Mouse (Mus musculus): Measurements from ENCODE around the gene Pip5k1b. TPM values are rescaled to one million over a fixed set of nuclear protein-coding genes. Genes with fewer than 3 reads are reported as not detected.

Gene Pip5k1b
- polyA plus RNA-seq, 1 experiment: 10.4 TPM

DNA sequence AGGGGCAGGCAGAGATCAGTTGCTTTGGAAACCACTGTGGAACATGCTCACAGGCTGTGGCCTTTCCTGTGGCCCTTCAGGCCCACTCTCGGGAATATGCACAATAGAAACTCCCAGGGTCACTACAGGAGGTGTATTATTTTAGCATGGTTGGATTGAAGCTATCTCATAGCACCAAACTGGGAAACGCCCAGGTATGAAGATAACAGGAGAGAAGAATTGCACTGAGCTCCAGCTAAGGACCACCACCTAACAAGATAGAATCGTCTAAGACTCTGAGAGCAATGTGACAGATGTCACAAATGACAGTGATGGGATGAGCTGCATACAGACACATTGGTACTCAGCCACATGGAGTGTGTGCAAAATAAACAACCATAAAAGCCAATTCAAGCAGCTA, 281.4 kb downstream of the Pip5k1b start:
- H3K27ac ChIP-seq (ENCODE audit: control insufficient read depth, insufficient read depth, low read depth, low read length, poor library complexity): no peak overlapping the region
- WGBS: 65% methylated on average over 3 of the region's 3 CpGs
- no peak for TF ChIP-seq POLR2A (IDR thresholded peaks at IDR 0.05; ENCODE audit: borderline replicate concordance, control insufficient read depth, low read depth, low read length)
- TF ChIP-seq CTCF (IDR thresholded peaks at IDR 0.05; ENCODE audit: control insufficient read depth, insufficient read depth, low read length): no peak
- no peaks in the 10 kb centered on the region; the same call in 1 of the 2 replicates for H3K4me1 ChIP-seq (ENCODE audit: control insufficient read depth, insufficient read depth, low read length)
- H3K4me3 ChIP-seq (replicated peaks; ENCODE audit: control insufficient read depth, low read depth, low read length): no peak overlapping the region

DNA sequence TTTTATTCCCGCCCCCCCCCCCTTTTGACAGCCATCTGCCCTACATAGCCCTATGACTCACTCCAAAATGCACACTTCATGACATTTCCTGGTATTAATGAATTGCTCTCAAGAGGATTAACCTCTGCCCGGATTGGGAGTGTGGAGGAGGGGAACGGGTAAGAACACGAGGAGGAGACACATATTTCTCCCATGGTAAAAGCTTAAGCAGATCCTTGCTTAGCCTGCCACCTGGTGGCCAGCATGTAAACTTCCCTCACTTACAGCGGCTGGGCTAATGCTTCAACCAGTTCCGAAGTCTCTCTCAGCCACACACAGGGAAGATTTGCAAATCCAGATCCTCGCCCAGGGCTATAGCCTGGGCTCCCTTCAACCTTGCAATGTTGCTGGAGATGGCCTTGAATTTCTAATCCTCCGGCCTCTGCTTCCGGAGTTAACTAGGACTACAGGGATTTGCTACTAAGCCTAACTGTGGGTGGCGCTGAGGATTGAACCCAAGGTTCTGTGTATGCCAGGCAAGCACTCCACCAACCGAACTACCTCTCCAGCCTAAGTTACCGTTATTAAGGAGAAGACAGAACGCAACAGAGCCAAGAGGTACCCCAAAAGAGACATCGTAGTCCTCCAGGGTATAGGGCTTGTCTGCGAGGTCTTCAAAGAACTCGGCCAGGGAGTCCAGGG, 283.8 kb downstream of the Pip5k1b start:
- TF ChIP-seq CTCF (IDR thresholded peaks at IDR 0.05; ENCODE audit: control insufficient read depth, insufficient read depth, low read length): peak; percentile 89
- TF ChIP-seq POLR2A (IDR thresholded peaks at IDR 0.05; ENCODE audit: borderline replicate concordance, control insufficient read depth, low read depth, low read length): no peak
- WGBS: 56% methylated on average over 16 of the region's 16 CpGs
- Histone ChIP-seq H3K27ac (ENCODE audit: control insufficient read depth, insufficient read depth, low read depth, low read length, poor library complexity) (no peak overlapping the region), H3K4me1 (ENCODE audit: control insufficient read depth, insufficient read depth, low read length) (no peaks in the 10 kb centered on the region), H3K4me3 (replicated peaks; ENCODE audit: control insufficient read depth, low read depth, low read length) (no peak overlapping the region)

DNA sequence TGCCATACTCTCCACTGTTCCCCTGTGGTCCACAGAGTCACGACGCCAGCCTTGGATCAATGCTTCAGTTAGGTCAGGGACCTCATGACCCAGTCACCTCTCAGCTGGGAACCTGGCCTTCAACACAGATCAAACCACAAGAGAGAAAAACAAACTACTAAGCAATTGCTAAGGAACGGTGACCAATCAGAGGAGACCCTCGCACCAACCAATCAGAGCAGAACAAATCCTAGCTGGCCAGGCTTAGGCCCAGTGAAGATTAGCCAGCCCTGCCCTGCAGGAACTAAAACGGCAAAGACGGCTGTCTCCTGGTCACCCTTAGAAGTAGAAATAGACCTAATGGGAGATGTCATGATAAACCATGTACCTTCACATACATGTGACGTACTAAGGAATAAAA, 284.3 kb downstream of the Pip5k1b start:
- WGBS: 86% methylated on average over 7 of the region's 7 CpGs
- Histone ChIP-seq H3K4me3 (replicated peaks; ENCODE audit: control insufficient read depth, low read depth, low read length) (no peak overlapping the region), H3K4me1 (ENCODE audit: control insufficient read depth, insufficient read depth, low read length) (no peaks in the 10 kb centered on the region), H3K27ac (ENCODE audit: control insufficient read depth, insufficient read depth, low read depth, low read length, poor library complexity) (no peak overlapping the region)
- no peak for TF ChIP-seq POLR2A (IDR thresholded peaks at IDR 0.05; ENCODE audit: borderline replicate concordance, control insufficient read depth, low read depth, low read length)
- no peak for TF ChIP-seq CTCF (IDR thresholded peaks at IDR 0.05; ENCODE audit: control insufficient read depth, insufficient read depth, low read length)

DNA sequence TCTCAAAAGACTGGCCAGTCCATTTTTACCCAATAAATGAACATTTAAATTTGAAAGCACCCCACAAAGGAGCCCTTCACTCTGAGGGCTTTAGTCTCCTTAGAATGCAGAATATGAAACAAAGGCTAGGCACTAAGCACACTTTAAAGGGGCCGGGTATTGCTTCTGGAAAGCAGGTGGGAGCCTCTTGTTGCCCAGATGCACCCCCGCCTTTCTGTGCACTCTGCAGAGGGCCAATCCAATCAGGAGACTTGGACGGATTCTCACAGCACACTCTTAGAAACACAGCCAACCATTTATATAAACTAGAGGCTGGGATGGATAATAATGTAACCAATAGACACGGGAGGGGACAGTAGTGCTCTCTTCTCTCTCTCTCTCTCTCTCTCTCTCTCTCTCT, 287.1 kb downstream of the Pip5k1b start:
- H3K27ac ChIP-seq (ENCODE audit: control insufficient read depth, insufficient read depth, low read depth, low read length, poor library complexity): no peak overlapping the region
- no peak for TF ChIP-seq CTCF (IDR thresholded peaks at IDR 0.05; ENCODE audit: control insufficient read depth, insufficient read depth, low read length)
- no peak for TF ChIP-seq POLR2A (IDR thresholded peaks at IDR 0.05; ENCODE audit: borderline replicate concordance, control insufficient read depth, low read depth, low read length)
- no peak overlapping the region for H3K4me3 ChIP-seq (replicated peaks; ENCODE audit: control insufficient read depth, low read depth, low read length)
- WGBS: 79% methylated on average over 4 of the region's 4 CpGs
- no peaks in the 10 kb centered on the region for H3K4me1 ChIP-seq (ENCODE audit: control insufficient read depth, insufficient read depth, low read length)

DNA sequence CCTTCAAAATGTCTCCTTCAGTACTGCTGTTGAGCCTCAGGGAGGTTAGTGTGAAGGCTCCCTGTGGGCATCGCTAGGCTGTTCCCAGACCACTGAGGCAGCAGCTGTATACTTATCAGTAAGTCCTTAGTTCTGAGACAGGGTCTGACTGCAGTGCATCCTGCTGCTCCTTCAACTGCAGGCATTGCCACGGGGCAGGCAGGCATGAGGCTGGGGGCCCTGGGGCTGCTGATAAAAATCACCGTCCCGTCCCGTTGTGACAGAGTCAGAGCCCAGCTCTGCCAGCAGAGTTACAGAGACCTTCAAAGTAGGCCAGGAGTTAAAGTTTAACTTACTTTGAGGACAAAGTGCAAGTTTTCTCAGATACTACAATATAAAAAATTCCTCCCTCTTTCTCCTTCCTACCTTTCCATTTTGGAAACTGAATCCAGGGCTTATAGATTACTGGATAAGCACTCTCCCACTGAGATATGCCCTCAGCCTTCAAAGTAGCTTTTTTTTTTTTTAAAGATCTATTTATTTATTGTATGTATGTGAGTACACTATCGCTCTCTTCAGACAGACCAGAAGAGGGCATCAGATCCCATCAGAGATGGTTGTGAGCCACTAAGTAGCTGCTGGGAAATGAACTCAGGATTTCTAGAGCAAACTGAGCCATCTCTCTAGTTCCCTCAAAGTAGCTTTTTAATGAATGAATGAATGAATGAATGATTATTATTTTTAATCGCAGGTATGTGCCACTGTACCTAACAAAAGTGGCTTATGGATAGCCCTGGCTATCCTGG, 289.4 kb downstream of the Pip5k1b start:
- WGBS: 87% methylated on average over 7 of the region's 7 CpGs
- no peak for TF ChIP-seq CTCF (IDR thresholded peaks at IDR 0.05; ENCODE audit: control insufficient read depth, insufficient read depth, low read length)
- TF ChIP-seq POLR2A (IDR thresholded peaks at IDR 0.05; ENCODE audit: borderline replicate concordance, control insufficient read depth, low read depth, low read length): no peak
- Histone ChIP-seq H3K4me1 (ENCODE audit: control insufficient read depth, insufficient read depth, low read length) (no peaks in the 10 kb centered on the region), H3K4me3 (replicated peaks; ENCODE audit: control insufficient read depth, low read depth, low read length) (no peak overlapping the region), H3K27ac (ENCODE audit: control insufficient read depth, insufficient read depth, low read depth, low read length, poor library complexity) (no peak overlapping the region)

DNA sequence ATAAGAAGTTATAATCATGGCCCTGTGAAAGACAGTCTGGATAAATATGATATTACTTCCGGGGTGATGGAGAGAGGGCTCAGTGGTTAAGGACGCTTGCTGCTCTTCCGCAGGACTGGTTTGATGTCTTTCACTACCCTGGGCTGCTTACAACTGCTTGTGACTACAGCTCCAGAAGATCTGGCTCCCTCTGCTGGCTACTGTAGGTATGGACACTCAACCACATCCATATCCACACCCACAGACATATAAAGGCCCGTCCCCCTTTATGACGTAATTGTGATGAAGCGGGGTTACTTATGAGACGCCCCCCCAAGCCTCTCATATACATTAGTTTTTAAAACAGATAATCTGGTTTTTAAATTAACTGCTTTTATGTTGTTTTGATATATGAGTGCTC, 290.7 kb downstream of the Pip5k1b start:
- H3K27ac ChIP-seq (ENCODE audit: control insufficient read depth, insufficient read depth, low read depth, low read length, poor library complexity): no peak overlapping the region
- 44% methylated on average over 7 of the region's 7 CpGs for WGBS
- no peaks in the 10 kb centered on the region for H3K4me1 ChIP-seq (ENCODE audit: control insufficient read depth, insufficient read depth, low read length)
- TF ChIP-seq POLR2A (IDR thresholded peaks at IDR 0.05; ENCODE audit: borderline replicate concordance, control insufficient read depth, low read depth, low read length) (no peak), CTCF (IDR thresholded peaks at IDR 0.05; ENCODE audit: control insufficient read depth, insufficient read depth, low read length) (peak; percentile 79)
- no peak overlapping the region for H3K4me3 ChIP-seq (replicated peaks; ENCODE audit: control insufficient read depth, low read depth, low read length)

DNA sequence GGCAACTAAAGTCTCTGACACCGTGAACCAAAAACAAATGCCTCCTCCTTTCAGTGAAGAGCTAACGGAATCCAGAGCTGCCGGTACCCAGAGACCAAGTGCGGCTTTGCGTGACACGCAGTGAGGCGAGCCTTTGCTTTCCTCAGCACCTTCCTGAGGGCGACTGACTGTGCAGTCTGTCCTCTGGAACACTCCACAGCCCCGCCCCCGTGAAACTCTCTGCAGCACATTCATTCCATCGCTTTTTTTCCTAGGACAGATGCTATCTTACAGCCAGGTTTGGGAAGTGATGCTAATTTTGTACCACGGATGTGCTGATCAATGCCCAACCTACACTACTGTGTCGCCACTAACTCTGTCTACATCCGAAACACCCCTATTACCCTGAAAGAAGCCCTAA, 292.9 kb downstream of the Pip5k1b start:
- 90% methylated on average over 14 of the region's 14 CpGs for WGBS
- no peaks in the 10 kb centered on the region for H3K4me1 ChIP-seq (ENCODE audit: control insufficient read depth, insufficient read depth, low read length)
- H3K4me3 ChIP-seq (replicated peaks; ENCODE audit: control insufficient read depth, low read depth, low read length): no peak overlapping the region
- no peak overlapping the region for H3K27ac ChIP-seq (ENCODE audit: control insufficient read depth, insufficient read depth, low read depth, low read length, poor library complexity)
- TF ChIP-seq POLR2A (IDR thresholded peaks at IDR 0.05; ENCODE audit: borderline replicate concordance, control insufficient read depth, low read depth, low read length) (no peak), CTCF (IDR thresholded peaks at IDR 0.05; ENCODE audit: control insufficient read depth, insufficient read depth, low read length) (no peak)

All from bone marrow, adult 2 months (tissue).